7 mouse cellular contexts compared by ENCODE assay signal in genomic region chr5:146844945-146845365, GRCm38 (mm10). TPM values are rescaled to one million over a fixed set of nuclear protein-coding genes. Genes with fewer than 3 reads are reported as not detected.
A peak's percentile ranks its signal among the peaks of the same experiment; 100 is the strongest.
DNase-seq lines count a peak whose midpoint lies in the region; ATAC-seq lines count a peak whose summit lies in the region.

Gene Rasl11a (plus strand): TSS chr5:146845071.

- peak; percentile 83 for ATAC-seq in inflammation-experienced regulatory T-cells, adult 6 months
- peak; percentile 82 for ATAC-seq in megakaryocyte, adult 5-6 weeks (ENCODE audit: poor library complexity, severe bottlenecking)

- intact Hi-C loops in left cerebral cortex, postnatal 10 days (cut with DNase I) = loop anchor here (5.0 kb wide), 1 partner anchor 138 kb away; no protein-coding TSS in a partner anchor

- DNase-seq in adrenal gland, postnatal 25 days = peak; percentile 89
- DNase-seq in embryo, embryonic 9.5 days (ENCODE audit: extremely low spot score) = peak; percentile 89
- DNase-seq in gastrocnemius, postnatal 25 days = peak; percentile 83
- DNase-seq in left cerebral cortex, postnatal 10 days (ENCODE audit: extremely low spot score in 1 of 2, low spot score in 2 of 2) = peak; percentile 75 to 93
- DNase-seq in right cerebral cortex, postnatal 10 days (ENCODE audit: low spot score in 2 of 2) = peak; percentile 88

RNA-seq across cellular contexts. Expression of gene Rasl11a, which starts in this region (rescaled TPM):
- total RNA-seq in adrenal gland, postnatal 25 days (2021) = 5.6 and 9.5 TPM in 2 replicates
- 1 to 10 TPM; 1.2 to 1.9 TPM for total RNA-seq in gastrocnemius, postnatal 25 days (2021)
- 10 to 100 TPM in 1 of 3 experiments, 1 to 10 TPM in 2; 6.9 to 10.7 (median 8.0) TPM for polyA plus RNA-seq in inflammation-experienced regulatory T-cells, adult 6 months (2017; shearing (Covaris generic))
- 10 to 100 TPM in 1 of 2 experiments, 1 to 10 TPM in 1; 9.2 to 12.2 TPM for total RNA-seq in left cerebral cortex, postnatal 10 days (2021)
- not detected in 2 replicates for total RNA-seq in megakaryocyte, adult 5-6 weeks (2015)
- not detected in 2 replicates for total RNA-seq in megakaryocyte, adult 5-6 weeks (2017)

Comparison
In these comparisons a context has a peak if more than half of its experiments do, and no peak if none do; other contexts are left out.
1. Peak in every context shown above with its lines: DNase-seq and ATAC-seq.
2. Peak in ATAC-seq in megakaryocyte, adult 5-6 weeks; RNA of the gene not detected or under 1 TPM.